Comparison of ENCODE assay signal across 20 mouse cellular contexts in genomic region chr14:8302687-8303086, GRCm38 (mm10). TPM values are rescaled to one million over a fixed set of nuclear protein-coding genes. Genes with fewer than 3 reads are reported as not detected.
A peak's percentile ranks its signal among the peaks of the same experiment; 100 is the strongest.
DNase-seq lines count a peak whose midpoint lies in the region; ATAC-seq and TF ChIP-seq lines count a peak whose summit lies in the region.
"Had no signal": no experiment of that assay in that cellular context is flagged by ENCODE, and none has a peak within 500 bp of the region (broad histone marks: within the 10 kb centered on the region; RNA-seq: fewer than 3 reads in every experiment).

No protein-coding gene starts in this region.

- TF ChIP-seq CTCF in forebrain, postnatal 0 days (IDR thresholded peaks at IDR 0.05; ENCODE audit: low read depth): no peak

- H3K9me3 ChIP-seq in forebrain, embryonic 14.5 days (replicated peaks; ENCODE audit: control insufficient read depth, low read length): no peaks in the 10 kb centered on the region
- H3K9me3 ChIP-seq in forebrain, postnatal 0 days (ENCODE audit: low read length): no peaks in the 10 kb centered on the region
- no peaks in the 10 kb centered on the region for H3K9me3 ChIP-seq in liver, embryonic 12.5 days (replicated peaks)
- H3K9me3 ChIP-seq in limb, embryonic 10.5 days (replicated peaks): no peaks in the 10 kb centered on the region
- H3K9me3 ChIP-seq: midbrain, embryonic 13.5 days had no signal

- H3K4me2 ChIP-seq in forebrain, embryonic 14.5 days (ENCODE audit: low read length): no peak overlapping the region
- H3K4me2 ChIP-seq in forebrain, postnatal 0 days (ENCODE audit: low read depth): no peak overlapping the region
- 0 out of 2 replicates have a peak overlapping the region, but pooled peaks have one; percentile 1 for H3K4me2 ChIP-seq in liver, embryonic 12.5 days
- H3K4me2 ChIP-seq: midbrain, embryonic 13.5 days had no signal

- no peak overlapping the region for H3K27ac ChIP-seq in forebrain, embryonic 14.5 days (ENCODE audit: low read depth, low read length)
- no peak overlapping the region for H3K27ac ChIP-seq in forebrain, postnatal 0 days (ENCODE audit: low read depth, low read length)
- H3K27ac ChIP-seq in liver, embryonic 12.5 days: no peak overlapping the region
- peak overlapping the region; percentile 31; the same call in 1 of the 2 replicates for H3K27ac ChIP-seq in limb, embryonic 10.5 days
- H3K27ac ChIP-seq: midbrain, embryonic 13.5 days had no signal

- 7% methylated on average over 10 of the region's 10 CpGs for WGBS in forebrain, embryonic 14.5 days
- 12% methylated on average over 10 of the region's 10 CpGs for WGBS in forebrain, postnatal 0 days
- 16% methylated on average over 10 of the region's 10 CpGs for WGBS in liver, embryonic 12.5 days (ENCODE audit: insufficient replicate concordance)
- WGBS in limb, embryonic 10.5 days: 9% methylated on average over 10 of the region's 10 CpGs

- peaks cover 2% of the 10 kb centered on the region; the same call in 1 of the 2 replicates for H3K4me1 ChIP-seq in forebrain, embryonic 14.5 days (ENCODE audit: control insufficient read depth, insufficient read depth, low read length)
- no peaks in the 10 kb centered on the region for H3K4me1 ChIP-seq in forebrain, postnatal 0 days (ENCODE audit: insufficient read depth)
- no peaks in the 10 kb centered on the region; the same call in 1 of the 2 replicates for H3K4me1 ChIP-seq in liver, embryonic 12.5 days
- peaks cover 31% of the 10 kb centered on the region for H3K4me1 ChIP-seq in limb, embryonic 10.5 days
- H3K4me1 ChIP-seq: midbrain, embryonic 13.5 days had no signal

- H3K4me3 ChIP-seq in forebrain, embryonic 14.5 days (ENCODE audit: low read depth, low read length): no peak overlapping the region
- no peak overlapping the region for H3K4me3 ChIP-seq in forebrain, postnatal 0 days (ENCODE audit: low read depth, low read length)
- H3K4me3 ChIP-seq in liver, embryonic 12.5 days: no peak overlapping the region
- 0 out of 2 replicates have a peak overlapping the region, but pooled peaks have one; percentile 22 for H3K4me3 ChIP-seq in limb, embryonic 10.5 days
- H3K4me3 ChIP-seq: midbrain, embryonic 13.5 days had no signal

- H3K27me3 ChIP-seq in forebrain, embryonic 14.5 days (replicated peaks; ENCODE audit: control insufficient read depth, insufficient read depth, low read length): no peaks in the 10 kb centered on the region
- H3K27me3 ChIP-seq in forebrain, postnatal 0 days (ENCODE audit: insufficient read depth, low read length): no peaks in the 10 kb centered on the region
- H3K27me3 ChIP-seq in liver, embryonic 12.5 days (replicated peaks): no peaks in the 10 kb centered on the region; the same call in 1 of the 2 replicates
- H3K27me3 ChIP-seq in limb, embryonic 10.5 days (ENCODE audit: low read depth, poor library complexity, severe bottlenecking): peaks cover 23% of the 10 kb centered on the region

- no peaks in the 10 kb centered on the region for H3K36me3 ChIP-seq in forebrain, embryonic 14.5 days (ENCODE audit: control insufficient read depth, insufficient read depth, low read length)
- no peaks in the 10 kb centered on the region for H3K36me3 ChIP-seq in forebrain, postnatal 0 days (ENCODE audit: insufficient read depth)
- no peaks in the 10 kb centered on the region for H3K36me3 ChIP-seq in liver, embryonic 12.5 days
- no peaks in the 10 kb centered on the region for H3K36me3 ChIP-seq in limb, embryonic 10.5 days
- H3K36me3 ChIP-seq: midbrain, embryonic 13.5 days had no signal

- no peak overlapping the region for H3K9ac ChIP-seq in forebrain, embryonic 14.5 days (ENCODE audit: low read length)
- no peak overlapping the region for H3K9ac ChIP-seq in forebrain, postnatal 0 days
- no peak overlapping the region for H3K9ac ChIP-seq in liver, embryonic 12.5 days
- H3K9ac ChIP-seq: midbrain, embryonic 13.5 days had no signal

- peak; percentile 60 for DNase-seq in forebrain, embryonic 14.5 days (ENCODE audit: low spot score)
- no peak for DNase-seq in forebrain, postnatal 0 days
- DNase-seq in kidney, adult 11 months: peak; percentile 3
- DNase-seq in kidney, adult 8-10 months: no peak
- DNase-seq in liver: no peak
- DNase-seq in limb, embryonic 10.5 days (ENCODE audit: low spot score): no peak
- no peak for DNase-seq in spleen, adult 18-20 months
- DNase-seq: adrenal gland, adult 2 months; cerebellum, postnatal 14 days; gastrocnemius, postnatal 25 days; heart, postnatal 10 days; right cerebral cortex, postnatal 25 days; thymus, postnatal 25 days had no signal

- peak; percentile 46 for ATAC-seq in forebrain, embryonic 14.5 days
- ATAC-seq in forebrain, postnatal 0 days: no peak; the same call in 1 of the 2 replicates
- ATAC-seq in liver, embryonic 12.5 days: no peak
- ATAC-seq: hindbrain, embryonic 16.5 days; intestine, postnatal 0 days; midbrain, embryonic 13.5 days had no signal

RNA-seq across cellular contexts. Expression of gene Fam107a, which starts 15.1 kb away (rescaled TPM):
- 0.14 and 0.15 TPM in 2 replicates for polyA plus RNA-seq in forebrain, embryonic 14.5 days (2014; fragmentation: Nextera tagmentation; extraction: Ambion mirVana)
- total RNA-seq in forebrain, postnatal 0 days (2014; rRNA removed): 15.5 and 23.5 TPM in 2 replicates
- 2.0 and 2.8 TPM in 2 replicates for polyA plus RNA-seq in forebrain, postnatal 0 days (2015; fragmentation: Nextera tagmentation; extraction: Ambion mirVana)
- polyA plus RNA-seq in liver, embryonic 12.5 days (2016; fragmentation: Nextera tagmentation; extraction: Ambion mirVana): 0.05 TPM in 1 of 2 replicates, not detected in the other
- polyA plus RNA-seq in limb, embryonic 10.5 days (2016; fragmentation: Nextera tagmentation; extraction: Ambion mirVana): 0.33 and 0.96 TPM in 2 replicates
- total RNA-seq: megakaryocyte progenitor cell, adult 5-6 weeks had no signal

RNA-seq across cellular contexts. Expression of gene Acox2, which starts 43.5 kb away (rescaled TPM):
- polyA plus RNA-seq in forebrain, embryonic 14.5 days (2014; fragmentation: Nextera tagmentation; extraction: Ambion mirVana): not detected in 2 replicates
- total RNA-seq in forebrain, postnatal 0 days (2014; rRNA removed): 0.14 TPM in 1 of 2 replicates, not detected in the other
- polyA plus RNA-seq in forebrain, postnatal 0 days (2015; fragmentation: Nextera tagmentation; extraction: Ambion mirVana): 0.31 and 0.59 TPM in 2 replicates
- 2.8 and 3.5 TPM in 2 replicates for polyA plus RNA-seq in liver, embryonic 12.5 days (2016; fragmentation: Nextera tagmentation; extraction: Ambion mirVana)
- 0.11 TPM in 1 of 2 replicates, not detected in the other for polyA plus RNA-seq in limb, embryonic 10.5 days (2016; fragmentation: Nextera tagmentation; extraction: Ambion mirVana)
- total RNA-seq: left cerebral cortex, postnatal 25 days; megakaryocyte progenitor cell, adult 5-6 weeks had no signal
- polyA plus RNA-seq: midbrain, embryonic 13.5 days; neural tube, embryonic 14.5 days had no signal

Comparison
In these comparisons a context has a peak if more than half of its experiments do, and no peak if none do; other contexts are left out.
1. DNase-seq: peak in forebrain, embryonic 14.5 days (single experiment) and kidney, adult 11 months (single experiment); none in forebrain, postnatal 0 days (single experiment), kidney, adult 8-10 months (0 of 2), liver (single experiment), limb, embryonic 10.5 days (single experiment) and spleen, adult 18-20 months (0 of 2).